Mouse (Mus musculus) left cerebral cortex, adult 2 months (tissue): Measurements from ENCODE around the gene 4933428G20Rik. TPM values are rescaled to one million over a fixed set of nuclear protein-coding genes. Genes with fewer than 3 reads are reported as not detected.
A peak's percentile ranks its signal among the peaks of the same experiment; 100 is the strongest.

Experiments
- DNase-seq, 2 experiments: peaks; one replicate each; pipeline ENCODE4 v3.0.0; 2021 to 2022; ENCODE audit warnings: low spot score in 2 of 2, mixed read lengths in 1 of 2; ENCODE audit errors: extremely low spot score in 1 of 2
- H3K27ac ChIP-seq: fragments of 200-600 bp; 2 replicates; pipeline ENCODE4 v1.8.1; 2022
- H3K4me3 ChIP-seq: fragments of 200-600 bp; 2 replicates; pipeline ENCODE4 v1.8.1; 2022
- CTCF ChIP-seq: fragments of 200-600 bp; IDR thresholded peaks from 2 replicates; pipeline ENCODE4 v1.8.1; 2022; ENCODE audit warnings: antibody characterized with exemption, mild to moderate bottlenecking, moderate library complexity
- intact Hi-C: fragments of 180-260 bp; cut with DNase I; formaldehyde crosslinking; loops from one replicate; pipeline ENCODE4 v1.15.1; 2025
- total RNA-seq, 2 experiments: library from RNA; stranded (reverse); gene quantifications; 2 replicates each; pipeline ENCODE4 v1.2.3; 2021

The 4933428G20Rik gene
- total RNA-seq, 2 experiments from 2014 or later = not detected

GRCm38 (mm10) chr11:97531381-97532260 lies 31.5 kb upstream of the 4933428G20Rik start:
- Histone ChIP-seq H3K4me3 (peak overlapping the region; percentile 33; the same call in 1 of the 2 replicates), H3K27ac (peak overlapping the region; percentile 75)
- peak; percentile 91 to 94 for DNase-seq
- peak; percentile 94 for TF ChIP-seq CTCF
- intact Hi-C loops = loop anchor here (1.0 kb wide), 2 partner anchors 26 to 91 kb away; no protein-coding TSS in a partner anchor

DNA sequence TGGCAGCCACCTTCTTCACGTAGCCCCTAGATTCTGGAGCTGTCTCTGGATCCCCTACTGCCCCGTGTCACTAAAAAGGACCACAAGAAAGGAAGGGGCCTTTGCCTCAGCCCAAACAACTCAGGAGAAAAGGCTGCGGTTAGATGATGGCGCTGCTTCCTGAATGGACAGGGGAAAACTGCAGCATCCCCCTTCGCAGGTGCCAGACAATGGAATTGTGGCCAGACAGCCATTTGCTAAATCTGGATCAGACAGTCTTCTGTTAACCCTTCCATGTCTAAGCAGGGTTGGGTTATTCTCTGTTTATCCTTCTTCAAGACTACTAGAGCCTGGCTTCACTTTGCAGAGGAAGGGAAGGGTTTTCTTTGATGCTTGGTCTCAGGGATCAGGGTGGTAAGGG lies 30.8 kb upstream of the 4933428G20Rik start:
- DNase-seq = no peak
- H3K4me3 ChIP-seq = no peak overlapping the region
- TF ChIP-seq CTCF = no peak
- intact Hi-C loops = loop anchor here (1.0 kb wide), 2 partner anchors 26 to 91 kb away; no protein-coding TSS in a partner anchor
- H3K27ac ChIP-seq = peak overlapping the region; percentile 51; the same call in 1 of the 2 replicates

DNA sequence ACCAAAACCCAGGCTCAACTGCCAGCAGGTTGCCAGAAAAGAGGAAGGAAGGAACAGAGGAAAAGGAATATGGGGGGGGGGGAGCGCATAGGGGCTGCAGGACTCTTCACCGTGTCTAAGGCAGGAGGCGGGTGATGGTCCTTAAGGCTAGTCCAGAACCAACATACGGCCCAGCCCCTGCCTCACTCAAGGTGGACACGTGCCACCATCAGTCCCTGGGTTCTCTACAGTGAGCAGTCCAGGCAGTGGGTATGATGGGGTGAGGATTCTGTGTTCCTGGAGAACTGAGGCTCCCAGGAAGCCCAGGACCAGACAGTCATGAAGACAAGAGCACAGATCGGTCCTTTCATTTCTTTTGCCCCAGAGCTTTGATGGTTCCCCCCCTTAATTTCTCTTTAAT lies 29.9 kb upstream of the 4933428G20Rik start:
- no peak overlapping the region for H3K4me3 ChIP-seq
- H3K27ac ChIP-seq = no peak overlapping the region
- TF ChIP-seq CTCF = no peak
- DNase-seq = no peak
- intact Hi-C loops = no loop called here

- no peak for TF ChIP-seq CTCF
- intact Hi-C loops = no loop called here
- Histone ChIP-seq H3K27ac (0 out of 2 replicates have a peak overlapping the region, but pooled peaks have one; percentile 2), H3K4me3 (no peak overlapping the region)
- DNase-seq = no peak
Measured at GRCm38 (mm10) chr11:97528282-97528808, 28.2 kb upstream of the 4933428G20Rik start.

DNA sequence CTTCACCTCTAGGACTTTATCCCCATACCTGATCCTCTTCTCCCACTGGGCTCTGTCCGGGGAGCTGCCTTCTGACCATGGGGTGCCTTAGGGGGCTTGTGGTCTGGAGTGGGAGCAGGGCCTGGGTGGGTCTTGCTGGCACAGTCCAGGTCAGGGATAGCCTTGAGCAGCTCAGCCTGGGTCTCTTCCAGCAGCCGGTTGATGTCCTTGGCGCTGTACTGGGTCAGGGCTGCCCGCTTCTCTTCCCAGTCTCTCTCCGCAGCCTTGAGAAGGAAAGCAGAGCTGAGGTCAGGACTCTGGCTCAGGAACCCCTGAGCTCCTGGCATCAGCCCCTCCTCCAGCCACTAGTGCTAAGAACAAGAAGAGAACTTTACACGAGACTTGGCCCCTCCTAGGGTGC lies 25.2 kb upstream of the 4933428G20Rik start:
- no peak for TF ChIP-seq CTCF
- intact Hi-C loops = no loop called here
- DNase-seq = no peak
- Histone ChIP-seq H3K27ac (peak overlapping the region; percentile 34; the same call in 1 of the 2 replicates), H3K4me3 (no peak overlapping the region)

- DNase-seq = no peak
- intact Hi-C loops = no loop called here
- H3K27ac ChIP-seq = no peak overlapping the region; the same call in 1 of the 2 replicates
- TF ChIP-seq CTCF = no peak
- no peak overlapping the region for H3K4me3 ChIP-seq
Measured at GRCm38 (mm10) chr11:97524306-97524705, 24.2 kb upstream of the 4933428G20Rik start.

- Histone ChIP-seq H3K4me3 (no peak overlapping the region), H3K27ac (no peak overlapping the region; the same call in 1 of the 2 replicates)
- DNase-seq = no peak
- intact Hi-C loops = no loop called here
- TF ChIP-seq CTCF = no peak
Measured at GRCm38 (mm10) chr11:97523827-97524261, 23.7 kb upstream of the 4933428G20Rik start.

GRCm38 (mm10) chr11:97523107-97523506 lies 23.0 kb upstream of the 4933428G20Rik start:
- TF ChIP-seq CTCF = no peak
- intact Hi-C loops = no loop called here
- H3K4me3 ChIP-seq = no peak overlapping the region
- no peak for DNase-seq
- no peak overlapping the region for H3K27ac ChIP-seq

DNA sequence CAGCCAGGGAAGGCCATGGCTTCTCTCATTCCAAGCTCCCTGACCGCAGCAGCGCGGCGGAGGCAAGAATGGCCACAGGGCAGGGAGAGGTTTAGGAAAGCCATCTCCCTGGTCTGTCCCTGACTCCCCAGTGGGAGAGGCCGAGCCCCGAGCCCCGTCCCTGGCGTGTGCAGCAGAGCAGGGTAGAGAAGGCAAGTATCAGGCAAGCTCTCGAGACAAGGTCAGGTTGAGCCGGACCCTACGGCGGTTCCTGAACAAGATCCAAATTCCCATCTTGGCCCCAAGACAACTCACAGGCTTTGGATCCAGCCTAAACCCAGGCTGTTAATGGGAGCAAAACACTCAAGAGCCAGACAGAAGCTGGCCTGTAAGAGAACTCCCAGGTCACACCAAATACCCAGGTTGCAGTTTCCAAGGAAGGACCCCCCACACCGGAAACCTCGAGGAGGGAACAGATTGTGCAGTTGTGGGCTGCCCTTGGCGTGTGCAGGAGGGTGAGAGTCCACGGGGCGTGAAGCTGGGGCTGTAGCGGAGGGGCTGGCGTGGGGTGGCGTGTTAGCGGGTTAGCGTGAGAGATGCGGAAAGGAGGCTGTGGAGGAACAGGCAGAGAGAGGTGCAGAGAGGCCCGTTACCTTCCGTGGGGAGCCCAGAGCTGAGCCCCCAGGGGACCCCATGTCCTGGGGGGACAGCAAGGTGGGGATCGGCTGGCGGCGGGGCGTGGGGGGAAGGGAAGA lies 21.8 kb upstream of the 4933428G20Rik start:
- H3K27ac ChIP-seq = no peak overlapping the region
- no peak for DNase-seq

DNA sequence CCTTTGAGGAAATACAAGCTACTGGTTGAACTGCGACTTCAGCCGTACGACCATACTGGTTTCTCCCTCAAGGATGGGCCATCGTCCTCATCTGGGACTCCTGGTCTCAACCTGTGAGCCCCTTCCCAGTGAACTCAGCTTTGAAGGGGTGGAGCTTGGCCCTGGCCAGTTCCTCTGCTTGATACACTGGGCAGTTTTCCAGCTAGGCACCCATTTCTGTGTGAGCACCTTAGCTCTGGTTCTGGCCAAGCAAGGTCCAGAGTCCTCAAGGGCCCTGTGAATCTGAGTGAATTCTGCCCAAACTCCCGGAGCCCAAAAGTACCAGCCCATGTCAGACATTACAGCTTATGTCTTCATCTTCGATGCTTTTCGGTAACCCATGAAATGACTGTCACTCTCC lies 20.4 kb upstream of the 4933428G20Rik start:
- Histone ChIP-seq H3K27ac (no peak overlapping the region), H3K4me3 (no peak overlapping the region)
- DNase-seq = no peak
- TF ChIP-seq CTCF = no peak
- intact Hi-C loops = no loop called here

More for the DNA sequence above, 21.8 kb upstream of the 4933428G20Rik start:
- intact Hi-C loops = no loop called here
- no peak overlapping the region for H3K4me3 ChIP-seq
- no peak for TF ChIP-seq CTCF

DNA sequence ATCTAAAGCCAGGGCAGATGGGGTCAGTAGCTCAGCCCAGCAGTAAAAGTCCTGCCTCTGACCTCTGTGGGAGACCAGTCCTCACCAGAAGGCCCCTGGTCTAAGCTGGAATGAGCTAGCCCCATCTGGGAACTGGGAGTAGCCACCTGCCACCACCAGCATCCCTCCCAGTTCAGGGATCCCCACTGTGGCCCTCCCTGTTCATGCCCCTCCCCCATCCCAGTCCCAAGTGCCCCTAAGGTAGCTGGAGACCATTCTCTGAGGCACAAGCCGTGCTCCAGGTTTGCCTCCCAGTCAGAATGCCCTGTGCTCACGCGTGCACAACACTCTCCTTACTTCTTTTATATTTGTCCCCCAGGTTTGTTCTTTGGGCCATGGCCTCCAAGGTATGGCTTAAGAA lies 12.9 kb upstream of the 4933428G20Rik start:
- H3K4me3 ChIP-seq = no peak overlapping the region
- H3K27ac ChIP-seq = no peak overlapping the region
- DNase-seq = no peak
- TF ChIP-seq CTCF = no peak
- intact Hi-C loops = no loop called here

DNA sequence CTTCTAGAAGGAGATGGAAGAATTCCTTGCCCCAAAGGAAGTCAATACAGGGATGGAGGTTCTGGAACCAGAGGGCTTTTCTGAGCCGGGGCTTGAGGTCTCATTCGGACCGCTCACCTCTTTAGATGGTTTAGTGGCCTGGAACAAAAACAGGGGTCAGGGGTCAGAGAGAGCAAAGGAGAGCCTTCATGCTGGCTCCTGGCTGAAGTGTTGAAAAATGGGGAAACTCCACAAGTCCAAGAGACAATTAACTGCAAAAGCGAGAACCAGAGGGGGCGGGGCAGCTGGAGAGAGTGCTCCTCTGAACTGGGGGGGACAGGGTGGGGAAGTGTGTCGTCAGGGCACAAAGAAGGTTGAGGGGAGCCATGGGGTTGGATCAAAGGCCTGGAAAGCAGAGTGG lies 12.4 kb upstream of the 4933428G20Rik start:
- no peak overlapping the region for H3K27ac ChIP-seq
- no peak for DNase-seq
- no peak for TF ChIP-seq CTCF
- intact Hi-C loops = no loop called here
- no peak overlapping the region for H3K4me3 ChIP-seq
